Mouse (Mus musculus): ENCODE measurements at regions not wholly inside any gene's neighbourhood (a gene's known extent, or its start where the extent isn't known, plus 50 kb on each side); places are given as distances from the start of the nearest gene placed in this dataset.

DNA sequence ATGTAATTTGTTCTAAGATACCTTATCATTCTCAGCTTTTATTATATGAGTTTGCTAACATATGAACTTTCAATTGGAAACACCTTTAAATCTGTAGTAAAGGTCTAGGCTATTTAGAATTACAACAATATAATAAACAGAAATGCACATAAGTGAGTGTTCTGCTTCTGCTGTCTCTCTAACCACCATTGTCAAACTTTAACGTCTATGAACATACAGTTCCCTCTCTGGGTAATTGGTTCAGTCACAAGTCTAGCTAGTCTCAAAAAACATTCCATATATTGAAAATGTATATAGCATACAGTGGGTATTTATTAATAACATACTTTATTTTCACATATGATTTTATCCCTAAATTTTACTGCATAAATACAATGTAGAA, 780.0 kb upstream of the Slit2 start:
- no peak for TF ChIP-seq POLR2A (IDR thresholded peaks at IDR 0.05; ENCODE audit: insufficient read length, low read depth)
- TF ChIP-seq MAX (IDR thresholded peaks at IDR 0.05; ENCODE audit: low read depth): no peak
- no peak for TF ChIP-seq TCF12 (IDR thresholded peaks at IDR 0.05; ENCODE audit: insufficient read depth, poor library complexity, severe bottlenecking)
- no peak for TF ChIP-seq SRF (IDR thresholded peaks at IDR 0.05; ENCODE audit: control insufficient read depth, insufficient read length, low read depth)
- no peak for TF ChIP-seq MYOD1 (IDR thresholded peaks at IDR 0.05; ENCODE audit: control insufficient read depth in 1 of 3, insufficient read length in 2 of 3, low read depth in 2 of 3)
- no peak for TF ChIP-seq CEBPB (IDR thresholded peaks at IDR 0.05; ENCODE audit: insufficient read depth, poor library complexity, severe bottlenecking)
- no peak for TF ChIP-seq MYOG (IDR thresholded peaks at IDR 0.05; ENCODE audit: control insufficient read depth in 1 of 3, insufficient read depth in 1 of 3, insufficient read length in 2 of 3, low read depth in 2 of 3)
- TF ChIP-seq E2F4 (IDR thresholded peaks at IDR 0.05; ENCODE audit: insufficient read depth): no peak
- no peak for TF ChIP-seq REST (IDR thresholded peaks at IDR 0.05; ENCODE audit: insufficient read depth, insufficient read length)
- TF ChIP-seq USF1 (IDR thresholded peaks at IDR 0.05; ENCODE audit: low read depth): no peak
